Mouse (Mus musculus) ES-E14 (cell line): ENCODE measurements around the gene Mff.

ENCODE experiments used
- CHD2 ChIP-seq: IDR thresholded peaks from 2 replicates; pipeline ENCODE4 v1.6.1; 2014; ENCODE audit warnings: mild to moderate bottlenecking, low read depth, low read length, inconsistent platforms
- HCFC1 ChIP-seq: IDR thresholded peaks from 2 replicates; pipeline ENCODE4 v1.6.1; 2012; ENCODE audit warnings: low read length, inconsistent platforms, borderline replicate concordance; ENCODE audit not compliant: insufficient read depth
- MAFK ChIP-seq: IDR thresholded peaks from 2 replicates; pipeline ENCODE4 v1.6.1; 2014; ENCODE audit warnings: mild to moderate bottlenecking, low read depth, low read length, inconsistent platforms; ENCODE audit not compliant: insufficient read depth
- ZNF384 ChIP-seq: IDR thresholded peaks from 2 replicates; pipeline ENCODE4 v1.6.1; 2012; ENCODE audit warnings: low read depth, low read length, inconsistent platforms

GRCm38 (mm10) chr1:82724339-82725025, at the start of gene Mff:
- TF ChIP-seq MAFK (no peak), HCFC1 (peak; percentile 98), CHD2 (no peak), ZNF384 (no peak)
